Mouse (Mus musculus): ENCODE results near the gene Tedc1.

- TF ChIP-seq CTCF (IDR thresholded peaks at IDR 0.05; ENCODE audit: control insufficient read depth, insufficient read depth, insufficient read length) (no peak), MAX (IDR thresholded peaks at IDR 0.05) (no peak), USF1 (IDR thresholded peaks at IDR 0.05; ENCODE audit: low read depth) (no peak), CEBPB (IDR thresholded peaks at IDR 0.05; ENCODE audit: low read depth) (no peak), MYOG (IDR thresholded peaks at IDR 0.05; ENCODE audit: control insufficient read depth, extremely low read depth, insufficient read length) (no peak), MYOD1 (IDR thresholded peaks at IDR 0.05; ENCODE audit: control insufficient read depth, insufficient read length, low read depth) (no peak)
Observed at GRCm38 (mm10) chr12:113214972-113215666, 58.9 kb downstream of the Tedc1 start.

Measured in C2C12 (cell line).